Mouse (Mus musculus): ENCODE measurements at regions not wholly inside any gene's neighbourhood (a gene's known extent, or its start where the extent isn't known, plus 50 kb on each side); places are given as distances from the start of the nearest gene placed in this dataset.

GRCm38 (mm10) chr8:35944461-35944860, 178.9 kb downstream of the Gm19410 start:
- TF ChIP-seq POLR2A (IDR thresholded peaks at IDR 0.05; ENCODE audit: extremely low read depth, insufficient read depth, low read length), result no peak
- no peak for TF ChIP-seq CTCF (IDR thresholded peaks at IDR 0.05; ENCODE audit: low read depth, low read length)
